Mouse (Mus musculus): ENCODE measurements around the gene Tmprss6.

DNA sequence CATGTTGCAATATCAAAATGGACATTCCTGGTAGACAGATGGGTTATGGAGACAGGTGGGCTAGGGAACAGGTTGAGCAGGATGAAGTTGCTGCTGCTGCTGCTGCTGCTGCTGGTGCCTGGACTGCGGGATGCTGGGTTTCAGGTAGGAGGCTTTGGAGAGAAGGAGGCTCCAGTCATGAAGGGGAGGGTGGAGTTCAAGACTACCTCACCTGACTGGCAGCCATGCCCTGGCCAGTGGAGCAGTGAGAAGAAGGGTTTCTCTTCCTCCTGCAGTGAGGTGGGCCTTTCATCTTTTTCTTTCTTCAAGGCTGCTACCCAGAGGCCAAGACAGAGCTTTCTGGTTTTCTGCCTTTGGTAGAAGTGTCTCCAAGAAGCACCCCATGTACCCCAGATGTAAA, 8.4 kb upstream of the Tmprss6 start:
- no peak for TF ChIP-seq CTCF (IDR thresholded peaks at IDR 0.05)
- TF ChIP-seq POLR2A (IDR thresholded peaks at IDR 0.05; ENCODE audit: insufficient read depth, low read depth, low read length) = no peak
- TF ChIP-seq EP300 (IDR thresholded peaks at IDR 0.05; ENCODE audit: insufficient read depth, low read depth, low read length) = no peak

Data from heart, adult 2 months (tissue).